Comparison of ENCODE assay signal across 18 mouse cellular contexts in genomic region chr14:57326771-57327170, GRCm38 (mm10).
DNase-seq lines count a peak whose midpoint lies in the region; ATAC-seq and TF ChIP-seq lines count a peak whose summit lies in the region.
"Had no signal": no experiment of that assay in that cellular context is flagged by ENCODE, and none has a peak within 500 bp of the region (broad histone marks: within the 10 kb centered on the region; RNA-seq: fewer than 3 reads in every experiment).

No protein-coding gene starts in this region.

- peak; percentile 18 to 22 for DNase-seq in cerebellum, postnatal 10 days
- no peak for DNase-seq in cerebellum, adult 18-20 months
- peak; percentile 25 for DNase-seq in forebrain, postnatal 0 days
- DNase-seq in forebrain, embryonic 11.5 days (ENCODE audit: low spot score): no peak
- peak; percentile 27 to 72 for DNase-seq in layer of hippocampus, postnatal 14 days (ENCODE audit: low spot score in 2 of 2)
- DNase-seq in layer of hippocampus, adult 9-10 months (ENCODE audit: low spot score): no peak
- no peak for DNase-seq in testis, postnatal 10 days (ENCODE audit: low spot score)
- DNase-seq: adrenal gland, adult 8-10 months; adrenal gland, postnatal 25 days; cerebellum, adult 11 months; cerebellum, adult 8-10 months; gastrocnemius, postnatal 10 days; gastrocnemius, postnatal 36 days had no signal

- no peaks in the 10 kb centered on the region for H3K36me3 ChIP-seq in forebrain, postnatal 0 days (ENCODE audit: insufficient read depth)
- H3K36me3 ChIP-seq in forebrain, embryonic 11.5 days (ENCODE audit: control insufficient read depth, insufficient read depth, low read length): no peaks in the 10 kb centered on the region
- H3K36me3 ChIP-seq: forebrain, embryonic 10.5 days; hindbrain, embryonic 12.5 days; hindbrain, embryonic 15.5 days had no signal

- H3K27ac ChIP-seq in forebrain, postnatal 0 days (ENCODE audit: low read depth, low read length): no peak overlapping the region
- H3K27ac ChIP-seq in forebrain, embryonic 11.5 days (ENCODE audit: low read depth, low read length): no peak overlapping the region
- H3K27ac ChIP-seq: forebrain, embryonic 10.5 days; hindbrain, embryonic 12.5 days; hindbrain, embryonic 15.5 days had no signal

- no peak overlapping the region for H3K9ac ChIP-seq in forebrain, postnatal 0 days
- no peak overlapping the region for H3K9ac ChIP-seq in forebrain, embryonic 11.5 days (ENCODE audit: low read length)
- H3K9ac ChIP-seq: hindbrain, embryonic 12.5 days; hindbrain, embryonic 15.5 days had no signal

- H3K4me2 ChIP-seq in forebrain, postnatal 0 days (ENCODE audit: low read depth): no peak overlapping the region
- H3K4me2 ChIP-seq in forebrain, embryonic 11.5 days (ENCODE audit: low read depth, low read length, severe bottlenecking): no peak overlapping the region
- H3K4me2 ChIP-seq: heart, embryonic 11.5 days; hindbrain, embryonic 12.5 days; hindbrain, embryonic 15.5 days had no signal

- H3K4me1 ChIP-seq in forebrain, postnatal 0 days (ENCODE audit: insufficient read depth): no peaks in the 10 kb centered on the region
- H3K4me1 ChIP-seq in forebrain, embryonic 11.5 days (replicated peaks; ENCODE audit: control insufficient read depth, insufficient read depth, low read length): no peaks in the 10 kb centered on the region
- H3K4me1 ChIP-seq: forebrain, embryonic 10.5 days; hindbrain, embryonic 12.5 days; hindbrain, embryonic 15.5 days had no signal

- WGBS in forebrain, postnatal 0 days: 73% methylated on average over 6 of the region's 6 CpGs
- 91% methylated on average over 6 of the region's 6 CpGs for WGBS in forebrain, embryonic 11.5 days

- H3K27me3 ChIP-seq in forebrain, postnatal 0 days (ENCODE audit: insufficient read depth, low read length): no peaks in the 10 kb centered on the region
- H3K27me3 ChIP-seq in forebrain, embryonic 11.5 days (ENCODE audit: control insufficient read depth, insufficient read depth, low read length): no peaks in the 10 kb centered on the region
- H3K27me3 ChIP-seq: hindbrain, embryonic 12.5 days; hindbrain, embryonic 15.5 days had no signal

- no peak for TF ChIP-seq CTCF in forebrain, postnatal 0 days (IDR thresholded peaks at IDR 0.05; ENCODE audit: low read depth)

- H3K9me3 ChIP-seq in forebrain, postnatal 0 days (ENCODE audit: low read length): no peaks in the 10 kb centered on the region
- H3K9me3 ChIP-seq in forebrain, embryonic 11.5 days (ENCODE audit: control insufficient read depth, low read length): no peaks in the 10 kb centered on the region
- H3K9me3 ChIP-seq: forebrain, embryonic 10.5 days; hindbrain, embryonic 12.5 days; hindbrain, embryonic 15.5 days had no signal

- no peak; the same call in 1 of the 2 replicates for ATAC-seq in forebrain, postnatal 0 days
- ATAC-seq in forebrain, embryonic 11.5 days (replicated peaks; ENCODE audit: low FRiP score): no peak
- ATAC-seq: activated CD4-positive, CD25-positive, alpha-beta regulatory T cell, adult 4 months had no signal

- no peak overlapping the region for H3K4me3 ChIP-seq in forebrain, postnatal 0 days (ENCODE audit: low read depth, low read length)
- H3K4me3 ChIP-seq in forebrain, embryonic 11.5 days (ENCODE audit: low read depth, low read length): no peak overlapping the region
- H3K4me3 ChIP-seq: forebrain, embryonic 10.5 days; hindbrain, embryonic 12.5 days; hindbrain, embryonic 15.5 days had no signal

Comparison
In these comparisons a context has a peak if more than half of its experiments do, and no peak if none do; other contexts are left out.
1. DNase-seq: peak in cerebellum, postnatal 10 days (2 of 2), forebrain, postnatal 0 days (single experiment) and layer of hippocampus, postnatal 14 days (2 of 2); none in cerebellum, adult 18-20 months (0 of 2), forebrain, embryonic 11.5 days (single experiment), layer of hippocampus, adult 9-10 months (single experiment) and testis, postnatal 10 days (single experiment).